In the genomic region with DNA sequence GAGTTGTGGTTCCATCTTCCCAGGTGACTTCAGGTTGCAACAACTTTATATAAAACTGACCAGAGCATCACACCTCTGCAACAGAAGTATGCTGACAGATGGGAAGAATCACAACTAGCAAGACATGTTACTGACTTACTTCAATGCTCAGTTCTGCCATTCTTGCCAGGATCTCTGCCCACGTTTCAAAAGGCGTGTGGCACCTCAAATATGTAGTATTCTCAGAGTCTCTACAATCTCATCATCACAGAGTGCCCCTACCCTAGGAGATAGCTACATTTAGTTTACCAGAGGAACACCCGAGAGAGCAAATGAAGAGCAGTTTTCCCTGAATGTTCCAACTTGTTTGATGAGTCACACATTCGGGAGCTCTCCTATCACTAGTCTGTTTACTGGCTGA, we compare ENCODE assay signal across 11 mouse cellular contexts.
"Had no signal": no experiment of that assay in that cellular context is flagged by ENCODE, and none has a peak within 500 bp of the region (broad histone marks: within the 10 kb centered on the region; RNA-seq: fewer than 3 reads in every experiment).

No protein-coding gene starts in this region.

- ATAC-seq: midbrain, embryonic 16.5 days had no signal

- DNase-seq: lung, adult 18-20 months; lung, embryonic 14.5 days; lung, postnatal 10 days; lung, postnatal 4 days; midbrain, embryonic 14.5 days; retina, postnatal 1 day; spleen, adult 18-20 months; thymus, adult 18-20 months; thymus, postnatal 14 days; thymus, postnatal 36 days had no signal
